Mouse (Mus musculus) thymus, adult 2 months (tissue): Measurements from ENCODE around the gene Gm20605. TPM values are rescaled to one million over a fixed set of nuclear protein-coding genes. Genes with fewer than 3 reads are reported as not detected.

ENCODE experiments used
- DNase-seq: peaks from one replicate; pipeline ENCODE4 v3.0.0; 2021
- H3K27ac ChIP-seq: fragments of 200-500 bp; 2 replicates; pipeline ENCODE4 v1.5.1; 2012; ENCODE audit warnings: low read length, control low read depth; ENCODE audit not compliant: control insufficient read depth, insufficient read depth
- H3K27me3 ChIP-seq: fragments of 200-500 bp; 2 replicates; pipeline ENCODE4 v1.6.1; 2012; ENCODE audit warnings: mild to moderate bottlenecking, low read length, moderate library complexity, mixed read lengths; ENCODE audit not compliant: control insufficient read depth, insufficient read depth
- H3K36me3 ChIP-seq: fragments of 200-500 bp; 2 replicates; pipeline ENCODE4 v1.6.1; 2012; ENCODE audit warnings: mild to moderate bottlenecking, low read length, moderate library complexity; ENCODE audit not compliant: control insufficient read depth, insufficient read depth
- H3K4me1 ChIP-seq: fragments of 200-500 bp; replicated peaks from 2 replicates; pipeline ENCODE4 v1.6.1; 2012; ENCODE audit warnings: low read length; ENCODE audit not compliant: control insufficient read depth, insufficient read depth
- H3K4me3 ChIP-seq: fragments of 200-500 bp; 2 replicates; pipeline ENCODE4 v1.5.1; 2012; ENCODE audit warnings: mild to moderate bottlenecking, low read length, control low read depth, moderate library complexity; ENCODE audit not compliant: control insufficient read depth, insufficient read depth
- CTCF ChIP-seq: fragments of 200-500 bp; IDR thresholded peaks from 2 replicates; pipeline ENCODE4 v1.5.1; 2012; ENCODE audit warnings: mild to moderate bottlenecking, control low read depth, low read length, moderate library complexity, borderline replicate concordance; ENCODE audit not compliant: control insufficient read depth, poor library complexity, insufficient read depth; ENCODE audit errors: extremely low read depth
- POLR2A ChIP-seq: fragments of 200-500 bp; IDR thresholded peaks from 2 replicates; pipeline ENCODE4 v1.6.1; 2012; ENCODE audit warnings: mild to moderate bottlenecking, low read length, control low read depth, moderate library complexity; ENCODE audit not compliant: control insufficient read depth, poor library complexity, insufficient read depth; ENCODE audit errors: extremely low read depth
- WGBS: fragments of 180-500 bp; shearing (Covaris S2); methylation state at CpG from one replicate; pipeline ENCODE4 v1.1.7; 2018; 5-methylcytosine and 5-hydroxymethylcytosine counted together
- polyA plus RNA-seq: library from polyadenylated mRNA; depleted of rRNA; stranded (reverse); fragments of >200 nt; gene quantifications from 2 replicates; pipeline ENCODE4 v1.2.3, GENCODE M21; 2012

Gm20605 gene
- polyA plus RNA-seq, 1 experiment, result 149 TPM

- no peak overlapping the region for H3K4me3 ChIP-seq
- no peaks in the 10 kb centered on the region for H3K27me3 ChIP-seq
- 97% methylated on average over 8 of the region's 8 CpGs for WGBS
- TF ChIP-seq CTCF (no peak), POLR2A (no peak)
- peaks cover 18% of the 10 kb centered on the region for H3K36me3 ChIP-seq
- no peak overlapping the region for H3K27ac ChIP-seq
- no peak for DNase-seq
- peaks cover 16% of the 10 kb centered on the region for H3K4me1 ChIP-seq
Measured at GRCm38 (mm10) chr5:137674786-137675185, 45.8 kb downstream of the Gm20605 start.

DNA sequence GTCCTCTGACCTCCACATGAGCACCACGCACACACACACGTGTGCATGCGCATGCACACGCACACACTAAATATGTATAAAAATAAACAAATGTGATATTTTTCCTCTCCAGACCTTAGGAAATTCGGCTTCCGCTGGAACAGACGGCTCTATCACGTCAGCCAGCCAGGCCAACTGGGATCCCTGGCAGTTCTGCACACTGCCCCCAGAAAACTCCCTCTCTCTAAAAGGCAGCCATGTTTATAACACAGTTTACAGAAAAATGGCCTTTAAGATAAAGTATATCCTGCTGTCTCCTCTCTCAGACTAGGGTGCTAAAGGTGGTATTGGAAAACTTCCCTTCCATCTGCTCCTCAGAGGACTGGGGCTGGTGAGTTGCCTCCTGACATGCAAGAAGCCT, 48.9 kb downstream of the Gm20605 start:
- H3K27me3 ChIP-seq, result no peaks in the 10 kb centered on the region
- H3K4me3 ChIP-seq, result no peak overlapping the region
- TF ChIP-seq POLR2A (no peak), CTCF (no peak)
- H3K27ac ChIP-seq, result no peak overlapping the region
- H3K4me1 ChIP-seq, result peaks cover 14% of the 10 kb centered on the region
- 96% methylated on average over 8 of the region's 8 CpGs for WGBS
- H3K36me3 ChIP-seq, result peaks cover 27% of the 10 kb centered on the region
- no peak for DNase-seq

DNA sequence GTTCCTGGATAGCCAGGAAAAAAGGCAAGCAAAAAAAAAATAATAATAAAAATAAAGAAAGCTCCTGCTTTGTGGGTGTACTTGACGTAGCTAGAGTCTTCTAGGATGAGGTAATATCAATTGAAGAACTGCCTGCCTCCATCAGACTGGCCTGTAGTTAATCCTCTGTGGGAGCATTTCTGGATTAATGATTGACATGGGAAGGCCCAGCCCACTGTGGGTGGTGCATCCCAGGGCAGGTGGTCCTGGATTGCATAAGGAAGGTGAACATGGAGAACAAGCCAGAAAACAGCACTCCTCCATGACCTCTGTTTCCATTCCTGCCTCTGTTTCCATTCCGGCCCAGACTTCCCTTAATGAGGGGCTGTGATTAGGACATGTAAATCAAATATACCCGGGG, 49.8 kb downstream of the Gm20605 start:
- no peak overlapping the region for H3K27ac ChIP-seq
- peaks cover 17% of the 10 kb centered on the region for H3K4me1 ChIP-seq
- H3K27me3 ChIP-seq, result no peaks in the 10 kb centered on the region
- TF ChIP-seq CTCF (no peak), POLR2A (no peak)
- H3K4me3 ChIP-seq, result no peak overlapping the region
- WGBS, result 92% methylated on average over 3 of the region's 3 CpGs
- DNase-seq, result no peak
- H3K36me3 ChIP-seq, result peaks cover 25% of the 10 kb centered on the region

DNA sequence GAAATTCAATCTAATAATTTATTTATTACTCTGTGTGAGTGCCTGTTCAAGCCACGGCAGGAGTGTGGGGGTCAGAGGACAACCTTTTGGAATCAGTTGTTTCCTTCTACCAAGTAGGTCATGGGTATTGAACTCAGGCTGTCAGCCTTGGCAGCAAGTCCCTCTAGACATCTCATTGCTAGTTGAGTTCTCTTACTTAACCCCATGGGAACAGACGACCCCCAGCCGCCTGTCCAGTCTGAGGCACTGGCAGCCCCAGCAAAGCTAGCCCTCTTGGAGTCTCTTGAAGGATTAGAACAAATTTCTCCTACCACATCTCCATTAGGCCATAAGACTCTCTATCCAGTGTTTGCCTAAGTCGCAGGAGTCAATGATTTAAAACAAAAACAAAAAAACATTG, 50.8 kb downstream of the Gm20605 start:
- Histone ChIP-seq H3K4me1 (peaks cover 17% of the 10 kb centered on the region), H3K36me3 (peaks cover 23% of the 10 kb centered on the region), H3K27ac (no peak overlapping the region), H3K27me3 (no peaks in the 10 kb centered on the region), H3K4me3 (no peak overlapping the region)
- WGBS, result 95% methylated on average over 4 of the region's 4 CpGs
- DNase-seq, result no peak
- TF ChIP-seq CTCF, result no peak
- TF ChIP-seq POLR2A, result no peak

DNA sequence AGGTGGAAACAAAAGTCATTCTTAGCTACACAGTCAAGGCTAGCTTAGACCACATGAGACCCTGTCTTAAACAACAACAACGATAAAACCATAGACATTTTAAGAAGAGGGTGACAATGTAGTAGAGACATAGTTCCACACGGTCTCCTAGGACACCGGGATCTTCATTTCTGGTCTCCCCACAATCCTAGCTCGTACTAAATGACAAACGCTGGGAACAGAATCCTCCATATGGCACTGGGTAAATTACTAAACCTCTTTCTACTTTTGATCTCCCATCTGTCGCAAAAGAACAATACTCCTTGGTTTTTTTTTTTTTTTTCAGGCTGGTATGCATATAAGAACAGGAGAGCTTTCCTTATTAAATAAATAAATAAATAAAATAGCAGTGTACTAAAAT, 53.6 kb downstream of the Gm20605 start:
- no peak for TF ChIP-seq CTCF
- no peak for TF ChIP-seq POLR2A
- peaks cover 34% of the 10 kb centered on the region for H3K4me1 ChIP-seq
- H3K27ac ChIP-seq, result no peak overlapping the region
- 79% methylated on average over 6 of the region's 6 CpGs for WGBS
- peak overlapping the region; percentile 33 for H3K4me3 ChIP-seq
- peaks cover 19% of the 10 kb centered on the region for H3K36me3 ChIP-seq
- no peak for DNase-seq
- H3K27me3 ChIP-seq, result no peaks in the 10 kb centered on the region

DNA sequence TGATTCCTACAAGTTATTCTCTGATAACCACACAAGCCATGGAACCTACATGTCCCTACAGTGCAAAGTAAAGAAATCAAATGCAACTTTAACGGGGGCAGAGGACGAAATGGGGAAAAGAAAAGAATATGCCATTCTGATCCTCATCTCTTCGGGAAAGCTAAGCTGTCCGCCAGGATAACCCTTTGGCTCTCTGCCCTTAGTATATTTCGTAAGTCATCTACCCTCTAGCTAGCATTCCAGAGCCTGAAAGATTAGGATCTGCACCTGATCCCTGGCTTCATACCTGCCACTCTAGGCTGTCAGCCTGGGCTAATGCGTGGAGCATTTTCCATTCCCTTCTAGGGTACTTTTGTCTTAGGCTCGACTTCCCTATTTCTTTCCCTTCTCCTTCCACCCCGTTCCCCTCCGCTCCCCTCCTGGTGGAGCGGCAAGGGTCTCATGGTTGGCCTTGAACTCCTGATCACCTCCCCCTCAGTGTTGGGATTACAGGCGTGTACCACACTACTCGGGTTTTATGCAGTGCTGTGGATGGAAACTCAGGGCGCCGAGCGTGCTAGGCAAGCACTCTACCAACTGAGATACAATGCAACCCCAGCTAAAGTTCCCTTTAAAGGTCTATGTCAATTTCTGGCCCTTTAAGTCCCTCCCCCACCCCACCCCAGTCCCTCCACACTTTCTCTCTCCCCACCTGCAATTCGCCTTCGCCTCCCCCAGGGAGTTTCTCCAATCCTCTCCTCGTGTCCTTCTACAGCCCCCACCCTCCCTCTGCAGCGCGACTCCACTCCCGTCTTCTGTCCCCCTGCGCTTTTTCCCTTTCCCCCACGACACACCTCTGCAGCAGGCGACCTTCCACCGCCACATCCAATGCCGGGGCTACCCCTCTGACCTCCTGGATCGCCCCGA, 54.7 kb downstream of the Gm20605 start:
- Histone ChIP-seq H3K4me1 (peaks cover 36% of the 10 kb centered on the region), H3K4me3 (peak overlapping the region; percentile 67), H3K27me3 (no peaks in the 10 kb centered on the region), H3K27ac (peak overlapping the region; percentile 63), H3K36me3 (peaks cover 12% of the 10 kb centered on the region; the same call in 1 of the 2 replicates)
- WGBS, result 8% methylated on average over 28 of the region's 28 CpGs
- TF ChIP-seq POLR2A, result no peak
- no peak for TF ChIP-seq CTCF
- peak; percentile 40 for DNase-seq
